Mouse (Mus musculus) hindbrain, embryonic 11.5 days (tissue): ENCODE results near the gene Bean1. TPM values are rescaled to one million over a fixed set of nuclear protein-coding genes. Genes with fewer than 3 reads are reported as not detected.

Experiments used
- ATAC-seq: fragments of 200-750 bp; cut with Nextera tagmentation; 2 replicates; pipeline ENCODE4 v1.8.0; 2017; ENCODE audit warnings: mild to moderate bottlenecking, moderate TSS enrichment, moderate library complexity; ENCODE audit not compliant: low FRiP score
- DNase-seq: peaks from one replicate; pipeline ENCODE4 v3.0.0-alpha.2; 2015; ENCODE audit warnings: low spot score
- H3K27ac ChIP-seq: fragments of 300-500 bp; sonication (generic); 2 replicates; pipeline ENCODE4 v1.5.1; 2014; ENCODE audit warnings: mild to moderate bottlenecking, low read depth, low read length
- H3K27me3 ChIP-seq: fragments of 300-500 bp; sonication (generic); 2 replicates; pipeline ENCODE4 v1.6.1; 2014; ENCODE audit warnings: mild to moderate bottlenecking, low read length, moderate library complexity, mixed read lengths; ENCODE audit not compliant: control insufficient read depth, insufficient read depth
- H3K36me3 ChIP-seq: fragments of 300-500 bp; sonication (generic); 2 replicates; pipeline ENCODE4 v1.6.1; 2014; ENCODE audit warnings: mild to moderate bottlenecking, low read length, moderate library complexity, mixed read lengths; ENCODE audit not compliant: control insufficient read depth, insufficient read depth
- H3K4me1 ChIP-seq: fragments of 300-500 bp; sonication (generic); replicated peaks from 2 replicates; pipeline ENCODE4 v1.6.1; 2014; ENCODE audit warnings: low read length, mixed read lengths; ENCODE audit not compliant: control insufficient read depth, insufficient read depth
- H3K4me2 ChIP-seq: fragments of 300-500 bp; sonication (generic); replicated peaks from 2 replicates; pipeline ENCODE4 v1.6.1; 2014; ENCODE audit warnings: mild to moderate bottlenecking, low read depth, low read length
- H3K4me3 ChIP-seq: fragments of 300-500 bp; sonication (generic); 2 replicates; pipeline ENCODE4 v1.5.1; 2014; ENCODE audit warnings: low read depth, low read length
- H3K9ac ChIP-seq: fragments of 300-500 bp; sonication (generic); 2 replicates; pipeline ENCODE4 v1.6.1; 2014; ENCODE audit warnings: low read depth, low read length
- H3K9me3 ChIP-seq: fragments of 300-500 bp; sonication (generic); 2 replicates; pipeline ENCODE4 v1.6.1; 2016; ENCODE audit warnings: low read length; ENCODE audit not compliant: control insufficient read depth
- WGBS: fragments of 180-500 bp; shearing (Covaris S2); extraction: QIAGEN DNeasy Blood & Tissue Kit; methylation state at CpG from one replicate; pipeline ENCODE4 v1.1.7; 2014; 5-methylcytosine and 5-hydroxymethylcytosine counted together
- polyA plus RNA-seq: library from polyadenylated mRNA; unstranded; fragments of >200 nt; fragmentation: Nextera tagmentation; extraction: Ambion mirVana; gene quantifications from 2 replicates; pipeline ENCODE4 v1.2.1, GENCODE M21; 2014

Gene Bean1
- polyA plus RNA-seq, 1 experiment from 2014 or later: 0.88 TPM

GRCm38 (mm10) chr8:104147947-104148346, 22.3 kb upstream of the Bean1 start:
- WGBS: 96% methylated on average over 2 of the region's 2 CpGs
- Histone ChIP-seq H3K36me3 (no peaks in the 10 kb centered on the region), H3K9me3 (no peaks in the 10 kb centered on the region)

GRCm38 (mm10) chr8:104160731-104161130, 9.5 kb upstream of the Bean1 start:
- Histone ChIP-seq H3K9me3 (no peaks in the 10 kb centered on the region), H3K36me3 (no peaks in the 10 kb centered on the region), H3K27me3 (no peaks in the 10 kb centered on the region), H3K4me3 (no peak overlapping the region), H3K9ac (no peak overlapping the region), H3K27ac (no peak overlapping the region), H3K4me1 (no peaks in the 10 kb centered on the region), H3K4me2 (no peak overlapping the region)
- 64% methylated on average over 5 of the region's 5 CpGs for WGBS
- no peak for DNase-seq
- no peak for ATAC-seq

More at GRCm38 (mm10) chr8:104147947-104148346, 22.3 kb upstream of the Bean1 start:
- Histone ChIP-seq H3K4me1 (no peaks in the 10 kb centered on the region), H3K27me3 (no peaks in the 10 kb centered on the region), H3K4me3 (no peak overlapping the region), H3K27ac (no peak overlapping the region), H3K4me2 (no peak overlapping the region), H3K9ac (no peak overlapping the region)
- DNase-seq (no peak), ATAC-seq (no peak)

GRCm38 (mm10) chr8:104169461-104169860, 781 bp upstream of the Bean1 start:
- Histone ChIP-seq H3K27me3 (peaks cover 31% of the 10 kb centered on the region), H3K9me3 (no peaks in the 10 kb centered on the region), H3K27ac (no peak overlapping the region), H3K36me3 (no peaks in the 10 kb centered on the region), H3K4me3 (no peak overlapping the region), H3K9ac (no peak overlapping the region), H3K4me2 (no peak overlapping the region), H3K4me1 (no peaks in the 10 kb centered on the region)
- ATAC-seq (no peak), DNase-seq (no peak)
- WGBS: 75% methylated on average over 3 of the region's 3 CpGs

- H3K9me3 ChIP-seq: no peaks in the 10 kb centered on the region
- H3K4me2 ChIP-seq: peak overlapping the region; percentile 100
- WGBS: 4% methylated on average over 32 of the region's 32 CpGs
- peaks cover 31% of the 10 kb centered on the region for H3K27me3 ChIP-seq
- H3K36me3 ChIP-seq: no peaks in the 10 kb centered on the region
- no peaks in the 10 kb centered on the region for H3K4me1 ChIP-seq
- peak; percentile 45 for ATAC-seq
- H3K4me3 ChIP-seq: peak overlapping the region; percentile 71
- H3K9ac ChIP-seq: peak overlapping the region; percentile 77
- DNase-seq: no peak
- H3K27ac ChIP-seq: no peak overlapping the region
These were observed 893 bp downstream of the Bean1 start for GRCm38 (mm10) chr8:104171050-104171620.

GRCm38 (mm10) chr8:104172420-104172819, 2.2 kb downstream of the Bean1 start:
- Histone ChIP-seq H3K27ac (no peak overlapping the region), H3K9me3 (no peaks in the 10 kb centered on the region), H3K4me1 (no peaks in the 10 kb centered on the region), H3K4me2 (no peak overlapping the region), H3K27me3 (peaks cover 31% of the 10 kb centered on the region), H3K9ac (no peak overlapping the region), H3K4me3 (no peak overlapping the region), H3K36me3 (no peaks in the 10 kb centered on the region)
- DNase-seq (no peak), ATAC-seq (no peak)
- WGBS: 93% methylated on average over 6 of the region's 6 CpGs

GRCm38 (mm10) chr8:104175848-104176527, 5.7 kb downstream of the Bean1 start:
- Histone ChIP-seq H3K4me2 (no peak overlapping the region), H3K9ac (no peak overlapping the region), H3K4me1 (no peaks in the 10 kb centered on the region; the same call in 1 of the 2 replicates), H3K27ac (no peak overlapping the region), H3K27me3 (peaks cover 20% of the 10 kb centered on the region), H3K36me3 (no peaks in the 10 kb centered on the region), H3K9me3 (no peaks in the 10 kb centered on the region), H3K4me3 (no peak overlapping the region)
- DNase-seq (no peak), ATAC-seq (no peak)
- WGBS: 82% methylated on average over 8 of the region's 8 CpGs

GRCm38 (mm10) chr8:104177054-104177453, 6.8 kb downstream of the Bean1 start:
- Histone ChIP-seq H3K27ac (no peak overlapping the region), H3K27me3 (peaks cover 13% of the 10 kb centered on the region), H3K36me3 (no peaks in the 10 kb centered on the region), H3K4me3 (no peak overlapping the region), H3K4me1 (no peaks in the 10 kb centered on the region; the same call in 1 of the 2 replicates), H3K9ac (no peak overlapping the region), H3K4me2 (no peak overlapping the region), H3K9me3 (no peaks in the 10 kb centered on the region)
- DNase-seq (no peak), ATAC-seq (no peak)
- 80% methylated on average over 4 of the region's 4 CpGs for WGBS

- H3K4me1 ChIP-seq: no peaks in the 10 kb centered on the region; the same call in 1 of the 2 replicates
- 35% methylated on average over 6 of the region's 6 CpGs for WGBS
- no peak overlapping the region for H3K9ac ChIP-seq
- H3K4me3 ChIP-seq: no peak overlapping the region
- no peak overlapping the region for H3K4me2 ChIP-seq
- ATAC-seq (peak; percentile 61; the same call in 1 of the 2 replicates), DNase-seq (no peak)
- H3K36me3 ChIP-seq: no peaks in the 10 kb centered on the region
- no peaks in the 10 kb centered on the region for H3K27me3 ChIP-seq
- no peaks in the 10 kb centered on the region for H3K9me3 ChIP-seq
- H3K27ac ChIP-seq: no peak overlapping the region
These were observed 14.7 kb downstream of the Bean1 start for GRCm38 (mm10) chr8:104184905-104185304.

GRCm38 (mm10) chr8:104186827-104187226, 16.6 kb downstream of the Bean1 start:
- Histone ChIP-seq H3K27me3 (no peaks in the 10 kb centered on the region), H3K4me3 (no peak overlapping the region), H3K9ac (no peak overlapping the region), H3K27ac (no peak overlapping the region), H3K4me1 (no peaks in the 10 kb centered on the region), H3K4me2 (no peak overlapping the region), H3K9me3 (no peaks in the 10 kb centered on the region), H3K36me3 (no peaks in the 10 kb centered on the region)
- no peak for ATAC-seq
- WGBS: 91% methylated on average over 4 of the region's 4 CpGs
- DNase-seq: no peak
